Comparison of ENCODE assay signal across 17 mouse cellular contexts in genomic region chrX:152168521-152168920, GRCm38 (mm10). TPM values are rescaled to one million over a fixed set of nuclear protein-coding genes. Genes with fewer than 3 reads are reported as not detected.
A peak's percentile ranks its signal among the peaks of the same experiment; 100 is the strongest.
DNase-seq lines count a peak whose midpoint lies in the region; ATAC-seq and TF ChIP-seq lines count a peak whose summit lies in the region.
"Had no signal": no experiment of that assay in that cellular context is flagged by ENCODE, and none has a peak within 500 bp of the region (broad histone marks: within the 10 kb centered on the region; RNA-seq: fewer than 3 reads in every experiment).

No protein-coding gene starts in this region.

- H3K9me3 ChIP-seq in heart, embryonic 10.5 days: no peaks in the 10 kb centered on the region
- no peaks in the 10 kb centered on the region for H3K9me3 ChIP-seq in kidney, embryonic 16.5 days (ENCODE audit: low read length)
- H3K9me3 ChIP-seq: embryonic facial prominence, embryonic 12.5 days; liver, embryonic 13.5 days; midbrain, embryonic 12.5 days had no signal

- no peak overlapping the region for H3K4me3 ChIP-seq in heart, embryonic 10.5 days
- H3K4me3 ChIP-seq in kidney, adult 2 months (ENCODE audit: insufficient read depth, low read depth, low read length): no peak overlapping the region
- no peak overlapping the region for H3K4me3 ChIP-seq in kidney, embryonic 16.5 days (ENCODE audit: low read length)
- H3K4me3 ChIP-seq: embryonic facial prominence, embryonic 12.5 days; layer of hippocampus, adult 2 months; liver, embryonic 13.5 days; midbrain, embryonic 12.5 days had no signal

- H3K4me1 ChIP-seq in heart, embryonic 10.5 days: peaks cover 20% of the 10 kb centered on the region
- no peaks in the 10 kb centered on the region for H3K4me1 ChIP-seq in kidney, adult 2 months (ENCODE audit: control insufficient read depth, insufficient read depth, low read length)
- H3K4me1 ChIP-seq in kidney, embryonic 16.5 days (ENCODE audit: insufficient read depth, low read length): no peaks in the 10 kb centered on the region
- H3K4me1 ChIP-seq: liver, embryonic 13.5 days had no signal

- 76% methylated on average over 1 of the region's 1 CpGs for WGBS in heart, embryonic 10.5 days
- WGBS in kidney, adult 2 months: 48% methylated on average over 1 of the region's 1 CpGs
- WGBS in kidney, embryonic 16.5 days: 71% methylated on average over 1 of the region's 1 CpGs

- no peak overlapping the region for H3K9ac ChIP-seq in kidney, embryonic 16.5 days (replicated peaks; ENCODE audit: low read length)
- H3K9ac ChIP-seq: embryonic facial prominence, embryonic 12.5 days; liver, embryonic 13.5 days; midbrain, embryonic 12.5 days had no signal

- peak; percentile 19 for DNase-seq in adrenal gland, postnatal 10 days
- DNase-seq in adrenal gland, adult 2 months: no peak
- DNase-seq in heart, adult 11 months: peak; percentile 85
- no peak for DNase-seq in heart, embryonic 10.5 days (ENCODE audit: low spot score)
- DNase-seq in kidney, adult 2 months: peak; percentile 66
- peak; percentile 34 for DNase-seq in lung, postnatal 36 days
- no peak for DNase-seq in lung, postnatal 4 days
- DNase-seq: adrenal gland, adult 8-10 months; left cerebral cortex, postnatal 4 days; liver, embryonic 13.5 days; right cerebral cortex, postnatal 25 days had no signal

- no peak for TF ChIP-seq CTCF in kidney, adult 2 months (conservative IDR thresholded peaks at IDR 0.05; ENCODE audit: insufficient read depth, insufficient read length, low read depth, low read length)

- H3K27me3 ChIP-seq in heart, embryonic 10.5 days (ENCODE audit: insufficient read depth, poor library complexity, severe bottlenecking): peaks cover 90% of the 10 kb centered on the region; the same call in 1 of the 2 replicates
- no peaks in the 10 kb centered on the region for H3K27me3 ChIP-seq in kidney, adult 2 months (replicated peaks; ENCODE audit: control insufficient read depth, insufficient read depth, low read length)
- peaks cover 62% of the 10 kb centered on the region for H3K27me3 ChIP-seq in kidney, embryonic 16.5 days (ENCODE audit: insufficient read depth, low read length)

- H3K4me2 ChIP-seq in kidney, embryonic 16.5 days (replicated peaks; ENCODE audit: low read depth, low read length): no peak overlapping the region
- H3K4me2 ChIP-seq: embryonic facial prominence, embryonic 12.5 days; liver, embryonic 13.5 days; midbrain, embryonic 12.5 days had no signal

- no peaks in the 10 kb centered on the region for H3K36me3 ChIP-seq in heart, embryonic 10.5 days
- no peaks in the 10 kb centered on the region for H3K36me3 ChIP-seq in kidney, adult 2 months (ENCODE audit: control insufficient read depth, insufficient read depth, low read length)
- no peaks in the 10 kb centered on the region for H3K36me3 ChIP-seq in kidney, embryonic 16.5 days (ENCODE audit: insufficient read depth, low read length)
- H3K36me3 ChIP-seq: embryonic facial prominence, embryonic 12.5 days; liver, embryonic 13.5 days; midbrain, embryonic 12.5 days had no signal

- no peak overlapping the region for H3K27ac ChIP-seq in heart, embryonic 10.5 days
- no peak overlapping the region for H3K27ac ChIP-seq in kidney, adult 2 months (ENCODE audit: insufficient read depth, low read depth, low read length)
- H3K27ac ChIP-seq in kidney, embryonic 16.5 days (ENCODE audit: low read length): no peak overlapping the region
- H3K27ac ChIP-seq: embryonic facial prominence, embryonic 12.5 days; layer of hippocampus, adult 2 months; liver, embryonic 13.5 days; midbrain, embryonic 12.5 days had no signal

- no peak for TF ChIP-seq POLR2A in kidney, adult 2 months (IDR thresholded peaks at IDR 0.05; ENCODE audit: low read depth, low read length)

- ATAC-seq in kidney, embryonic 16.5 days (ENCODE audit: low FRiP score, low TSS enrichment): no peak
- ATAC-seq: forebrain, embryonic 16.5 days; inflammation-experienced regulatory T-cells, adult 6 months had no signal

RNA-seq across cellular contexts. Expression of gene Iqsec2, which starts 24.5 kb away (rescaled TPM):
- total RNA-seq in adrenal gland, postnatal 10 days (2021): 10 to 100 TPM; 25.3 to 30.0 TPM
- total RNA-seq in adrenal gland, adult 2 months (2021): 10 to 100 TPM; 30.4 to 36.2 TPM
- 30.1 and 36.7 TPM in 2 replicates for polyA plus RNA-seq in adrenal gland, adult 2 months (2012; rRNA removed)
- polyA plus RNA-seq in heart, embryonic 10.5 days (2016; fragmentation: Nextera tagmentation; extraction: Ambion mirVana): 7.7 and 17.3 TPM in 2 replicates
- polyA plus RNA-seq in kidney, adult 2 months (2012; rRNA removed): 80.1 and 89.8 TPM in 2 replicates
- 5.3 and 6.7 TPM in 2 replicates for polyA plus RNA-seq in kidney, embryonic 16.5 days (2015; fragmentation: Nextera tagmentation; extraction: Ambion mirVana)

Comparison
In these comparisons a context has a peak if more than half of its experiments do, and no peak if none do; other contexts are left out.
1. DNase-seq: peak in adrenal gland, postnatal 10 days (single experiment), heart, adult 11 months (single experiment), kidney, adult 2 months (single experiment) and lung, postnatal 36 days (single experiment); none in adrenal gland, adult 2 months (single experiment), heart, embryonic 10.5 days (single experiment) and lung, postnatal 4 days (0 of 2).